Mouse (Mus musculus) frontal cortex, postnatal 10 days (tissue): ENCODE measurements around the gene Ampd1.

Source experiments
- DNase-seq, 2 experiments: peaks; one replicate each; pipeline ENCODE4 v3.0.0; 2022; ENCODE audit warnings: low spot score in 2 of 2, mixed read lengths in 1 of 2

Ampd1 gene

DNA sequence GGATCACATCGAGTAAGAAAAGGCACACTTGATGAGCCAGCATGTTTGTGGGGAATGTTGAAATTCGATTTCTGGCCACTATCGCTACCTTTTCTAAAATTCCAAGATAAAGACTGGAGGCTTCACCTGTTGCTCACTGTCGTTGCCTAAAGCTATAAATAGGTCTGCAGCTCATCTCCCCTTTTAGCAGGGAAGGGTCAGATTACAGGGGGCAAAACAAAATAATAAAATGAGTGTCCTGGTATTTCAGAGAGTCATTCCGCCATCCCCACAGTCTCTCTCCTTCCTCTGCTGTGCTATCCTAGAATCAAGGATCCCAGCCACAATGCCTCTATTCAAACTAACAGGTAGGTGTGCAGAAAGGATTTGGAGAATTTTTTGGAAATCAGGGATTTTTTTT, at the start of gene Ampd1:
Ampd1 (plus strand) TSS at position 244 of the 400 bp plus-strand sequence.
- no peak for DNase-seq

DNA sequence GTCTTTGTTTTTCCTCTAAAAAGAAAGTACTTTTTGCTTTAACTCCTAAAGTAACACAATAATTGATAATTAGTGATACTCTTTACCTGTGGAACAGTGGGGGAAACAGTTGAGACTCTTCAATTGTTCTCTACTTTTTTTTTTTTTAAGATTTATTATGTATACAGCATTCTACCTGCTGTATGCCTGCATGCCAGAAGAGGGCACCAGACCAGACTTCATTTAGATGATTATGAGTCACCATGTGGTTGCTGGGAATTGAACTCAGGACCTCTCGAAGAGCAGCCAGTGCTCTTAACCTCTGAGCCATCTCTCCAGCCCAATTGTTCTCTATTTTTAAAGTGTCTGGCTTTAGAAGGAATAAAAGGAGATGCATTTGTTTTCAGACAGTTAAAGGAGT, 47.6 kb upstream of the Ampd1 start:
- no peak for DNase-seq

DNA sequence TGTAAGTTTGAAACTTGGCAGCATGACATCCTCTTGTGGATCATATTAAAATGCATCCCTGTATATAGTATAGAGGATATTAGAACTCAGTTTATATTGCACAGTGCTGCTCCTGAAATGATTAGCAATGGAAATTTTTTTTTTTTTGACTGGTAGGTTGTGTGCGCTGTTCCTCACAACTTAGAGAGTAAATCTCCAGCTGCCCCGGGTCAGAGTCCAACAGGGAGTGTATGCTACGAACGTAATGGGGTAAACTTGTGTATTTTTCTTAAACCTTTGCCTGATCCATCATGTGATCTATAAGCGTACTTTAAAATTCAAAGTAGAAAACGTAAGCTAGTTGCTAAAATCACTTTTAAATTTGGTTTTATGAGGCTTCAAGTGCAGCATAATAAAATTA, 33.5 kb upstream of the Ampd1 start:
- no peak for DNase-seq

DNA sequence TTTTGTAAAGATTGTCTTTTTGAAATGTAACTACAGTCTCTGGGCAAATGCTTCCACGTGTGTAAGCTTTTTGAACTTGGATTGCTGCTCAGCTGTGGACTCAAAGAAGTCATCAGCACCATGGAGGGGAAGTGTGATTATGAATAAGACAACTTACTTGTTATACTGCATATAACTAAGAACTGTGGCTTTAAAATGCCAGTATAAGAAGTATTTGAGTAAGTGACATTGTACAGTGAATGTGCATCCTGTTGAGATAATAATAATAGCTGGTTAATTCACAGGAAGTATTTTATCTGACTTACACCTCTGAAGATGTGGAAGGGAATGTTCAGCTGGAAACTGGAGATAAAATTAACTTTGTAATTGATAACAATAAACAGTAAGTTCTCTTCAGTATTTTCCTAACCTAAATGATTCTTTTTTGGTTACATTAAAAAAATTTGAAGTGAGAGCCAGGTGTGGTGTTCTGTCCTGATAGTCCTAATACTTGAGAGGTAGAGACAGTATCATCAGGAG, 32.9 kb upstream of the Ampd1 start:
- no peak for DNase-seq

DNA sequence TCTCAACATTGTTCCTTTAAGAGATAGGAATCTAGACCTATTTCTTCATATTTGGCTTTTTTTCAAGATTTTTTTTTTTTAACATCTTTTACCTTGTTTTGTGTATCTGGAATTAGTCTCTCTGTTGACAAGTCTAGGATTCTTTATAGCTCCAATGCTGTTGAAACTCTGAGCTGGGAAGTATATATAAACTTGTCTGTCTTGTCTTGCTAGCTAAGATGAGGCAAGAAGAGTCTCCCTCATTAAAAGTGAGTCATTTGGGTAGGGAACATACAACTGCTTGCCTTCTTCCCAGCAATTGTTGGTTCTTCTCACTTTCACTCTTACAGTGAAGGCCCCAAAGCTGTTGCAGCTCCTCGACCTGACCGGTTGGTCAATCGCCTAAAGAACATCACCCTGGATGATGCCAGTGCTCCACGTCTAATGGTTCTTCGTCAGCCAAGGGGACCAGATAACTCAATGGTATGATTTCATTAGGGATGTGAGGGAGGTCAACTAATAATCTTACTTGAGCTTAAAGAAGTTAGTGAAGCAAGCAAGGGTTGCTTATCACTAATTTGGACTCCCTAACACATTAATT, 17.7 kb upstream of the Ampd1 start:
- no peak for DNase-seq

DNA sequence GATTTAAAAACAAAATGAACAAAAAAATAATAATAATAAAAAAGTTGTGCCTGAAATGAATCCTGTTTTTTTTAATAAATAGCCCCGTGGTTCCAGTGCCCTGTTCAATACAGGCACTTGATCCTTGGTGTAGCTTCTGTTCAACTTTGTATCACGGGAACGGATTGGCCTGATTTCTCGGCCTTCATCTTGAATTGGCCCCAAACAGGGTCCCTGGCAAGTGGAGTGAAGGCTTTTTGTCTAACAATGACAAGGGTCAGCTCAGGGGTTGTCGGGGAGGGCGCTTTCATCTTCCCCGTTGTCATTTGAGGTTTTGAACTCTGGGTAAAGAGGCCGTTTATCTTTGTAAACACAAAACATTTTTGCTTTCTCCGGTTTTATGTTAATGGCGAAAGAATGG, 16.1 kb upstream of the Ampd1 start:
- peak in 1 of 2 experiments; percentile 18 for DNase-seq

DNA sequence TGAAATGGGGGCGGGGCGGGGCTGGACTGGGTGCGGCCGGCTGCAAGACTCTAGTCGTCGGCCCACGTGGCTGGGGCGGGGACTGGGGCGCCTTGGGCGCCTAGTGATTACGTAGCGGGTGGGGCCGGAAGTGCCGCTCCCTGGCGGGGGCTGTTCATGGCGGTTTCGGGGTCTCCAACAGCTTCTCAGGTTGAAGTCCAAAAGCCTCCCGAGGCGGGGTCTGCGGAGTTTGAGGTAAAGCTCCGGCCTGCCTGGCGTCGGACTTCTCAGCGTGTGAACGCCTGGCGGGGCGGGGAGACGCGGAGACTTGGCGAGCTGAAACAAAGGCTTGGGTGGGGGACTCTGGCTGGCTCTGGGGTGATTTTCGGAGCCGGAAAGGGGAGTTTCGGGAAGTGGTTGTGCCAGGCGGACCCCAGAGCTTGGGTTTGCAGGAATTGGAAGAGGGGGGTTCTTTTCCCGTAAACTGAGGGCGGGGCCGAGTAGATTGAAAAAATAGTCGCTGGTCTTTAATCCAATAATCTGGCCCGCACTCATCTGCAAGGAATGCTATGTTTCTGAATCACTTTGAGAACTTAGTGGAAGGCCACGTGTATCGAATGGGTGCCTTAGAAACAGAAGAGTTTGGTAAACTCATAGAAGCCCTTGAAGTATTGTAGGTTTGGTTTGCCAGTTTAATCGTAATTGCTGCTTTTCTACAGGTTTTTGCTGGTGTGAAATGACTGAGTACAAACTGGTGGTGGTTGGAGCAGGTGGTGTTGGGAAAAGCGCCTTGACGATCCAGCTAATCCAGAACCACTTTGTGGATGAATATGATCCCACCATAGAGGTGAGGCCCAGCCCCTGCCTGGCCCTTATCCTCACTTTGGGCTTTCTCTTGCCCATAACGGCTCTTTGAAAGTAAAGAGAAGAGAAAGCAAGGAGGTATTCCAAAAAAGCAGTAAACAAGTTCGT, 15.3 kb upstream of the Ampd1 start, which contains the start of gene Nras:
Nras (plus strand) TSS at position 79 of the 951 bp plus-strand sequence.
- peak; percentile 89 to 94 for DNase-seq

DNA sequence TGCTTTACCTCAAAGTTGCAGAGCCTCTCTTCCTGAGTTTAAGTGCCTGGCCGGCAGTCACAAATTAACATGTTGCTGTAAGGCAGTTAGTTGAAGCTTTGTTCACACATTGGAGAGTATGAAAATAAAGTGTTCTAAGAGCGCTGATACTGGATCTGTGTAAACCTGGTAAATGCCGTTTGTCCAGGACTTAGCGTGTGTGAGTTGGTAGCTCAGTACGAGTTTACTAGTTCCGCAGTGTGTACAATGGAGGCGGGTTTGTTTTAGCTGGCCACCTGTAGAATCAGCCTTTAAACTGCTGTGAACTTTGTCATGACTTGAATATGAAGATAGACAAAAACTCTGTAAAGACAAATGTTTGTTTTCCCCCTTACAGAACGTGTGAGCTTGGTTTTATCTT, 6.9 kb upstream of the Ampd1 start:
- no peak for DNase-seq

DNA sequence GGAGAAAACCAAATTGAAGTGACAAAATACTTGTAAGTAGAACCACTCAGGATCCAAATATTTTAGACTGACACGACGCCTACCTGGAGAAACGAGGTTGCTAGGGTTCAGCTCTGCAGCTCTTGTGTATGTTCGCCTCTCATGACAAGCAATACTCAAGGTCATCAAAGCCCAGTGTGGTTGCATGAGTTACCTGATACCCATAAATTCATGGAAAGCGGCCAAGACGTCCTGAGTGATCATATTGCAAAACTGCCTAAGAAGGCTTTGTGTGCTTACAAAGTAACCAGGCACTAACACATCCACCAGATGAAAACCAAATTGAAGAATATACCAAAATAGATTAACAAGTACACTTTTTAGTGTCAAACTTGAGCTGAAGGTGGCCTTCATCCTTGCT, 4.8 kb upstream of the Ampd1 start:
- no peak for DNase-seq

DNA sequence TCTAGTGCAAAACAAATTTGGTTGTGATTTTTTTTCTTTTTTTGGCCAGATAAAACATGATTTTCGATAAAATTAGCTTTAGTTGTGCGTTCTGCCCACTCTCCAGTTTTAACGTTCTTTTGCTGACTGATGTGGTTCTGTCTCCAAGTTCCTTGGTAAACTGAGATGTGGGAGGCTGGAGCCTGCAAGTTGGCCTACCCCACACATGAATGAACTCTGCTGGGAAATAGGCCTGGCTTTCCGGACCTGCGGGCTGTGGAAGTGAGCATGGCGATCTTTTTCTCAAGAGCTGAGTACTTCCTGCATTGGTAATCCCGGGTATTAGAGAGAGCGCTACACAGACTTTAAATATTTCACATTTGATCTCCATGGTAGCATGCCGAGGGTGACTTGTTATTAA, 2.1 kb downstream of the Ampd1 start:
- DNase-seq: no peak

DNA sequence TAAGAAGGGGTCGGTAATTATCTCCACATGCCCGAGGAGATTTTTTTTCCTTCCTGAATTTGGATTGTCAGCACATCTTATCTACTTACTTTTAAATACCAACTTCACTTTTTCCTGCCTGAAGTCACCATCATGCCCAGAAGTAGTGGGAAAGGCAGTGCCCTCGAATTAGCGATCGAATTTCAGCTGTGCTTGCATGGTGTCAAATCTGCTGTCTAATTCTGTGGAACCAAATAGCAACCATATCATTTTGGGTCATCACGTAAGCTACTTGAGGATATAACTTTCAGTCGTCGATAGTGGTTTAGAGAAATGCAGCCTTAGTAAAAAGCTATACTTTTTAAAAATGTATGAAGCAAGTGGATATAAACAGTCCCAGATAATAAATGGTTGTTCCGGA, 2.7 kb downstream of the Ampd1 start:
- no peak for DNase-seq

DNA sequence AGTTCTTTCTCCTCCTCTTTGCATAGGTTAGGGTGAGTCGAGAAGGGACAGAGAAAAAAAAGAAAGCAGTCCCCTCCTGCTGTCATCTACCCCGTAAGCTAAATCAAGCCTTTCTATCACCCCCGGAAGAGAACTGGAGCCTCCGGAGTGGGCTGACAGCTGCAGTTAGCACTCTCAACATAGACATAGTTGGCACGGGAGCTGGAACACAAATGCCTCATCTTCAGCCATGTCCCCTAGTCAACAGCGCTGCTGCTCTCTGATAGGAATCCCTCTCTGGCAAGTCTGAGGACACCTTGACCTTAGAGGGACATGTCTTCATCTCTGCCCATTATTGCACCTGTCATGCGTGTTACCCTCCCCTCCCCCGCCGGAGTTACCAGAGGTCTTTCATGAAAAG, 5.5 kb downstream of the Ampd1 start:
- peak in 1 of 2 experiments; percentile 27 for DNase-seq

DNA sequence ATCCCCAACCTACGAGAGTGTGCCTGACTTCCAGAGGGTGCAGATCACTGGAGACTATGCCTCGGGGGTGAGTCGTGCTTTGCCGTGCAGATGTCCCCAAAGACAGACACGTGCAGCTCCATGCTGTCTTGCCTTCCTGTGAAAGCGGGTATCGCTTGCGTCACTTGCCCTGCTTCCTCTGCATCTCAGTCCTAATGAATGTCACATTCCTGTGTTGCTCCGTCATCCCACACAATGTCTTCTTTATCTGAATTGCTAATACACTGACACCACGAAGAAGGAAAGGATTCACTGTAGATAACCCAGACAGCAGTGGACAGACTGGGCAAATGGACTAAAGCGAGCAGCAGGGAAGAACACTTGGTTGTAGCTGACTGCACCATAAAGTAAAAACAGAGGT, 7.2 kb downstream of the Ampd1 start:
- no peak for DNase-seq

DNA sequence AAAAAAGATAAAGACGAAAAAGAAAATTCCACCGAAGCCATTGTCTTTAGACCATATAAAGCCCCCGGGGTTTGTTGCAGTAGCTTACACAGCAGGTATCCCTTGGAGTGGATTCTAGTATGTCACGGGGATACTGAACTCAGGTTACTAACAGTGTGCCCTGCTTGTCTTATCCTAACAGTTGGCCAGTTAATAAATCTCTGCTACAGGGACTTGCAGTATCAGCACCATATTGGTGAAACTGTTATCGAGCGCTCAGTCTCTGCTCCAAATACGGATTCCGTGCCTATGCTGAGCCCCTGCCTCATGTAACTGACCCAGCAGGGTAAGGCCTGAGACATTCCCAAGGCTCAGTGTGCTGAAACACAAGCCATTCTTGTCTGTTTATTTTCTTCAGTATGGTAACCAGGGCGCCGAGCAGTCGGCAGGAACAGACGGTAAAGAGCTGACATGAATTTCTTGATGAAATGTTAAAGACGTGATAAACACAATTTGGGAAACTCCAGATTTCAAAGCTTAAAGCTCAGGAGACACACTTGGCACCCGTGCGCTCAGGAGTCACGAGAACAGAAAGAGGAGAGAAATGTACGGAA, 8.1 kb downstream of the Ampd1 start:
- DNase-seq: no peak

DNA sequence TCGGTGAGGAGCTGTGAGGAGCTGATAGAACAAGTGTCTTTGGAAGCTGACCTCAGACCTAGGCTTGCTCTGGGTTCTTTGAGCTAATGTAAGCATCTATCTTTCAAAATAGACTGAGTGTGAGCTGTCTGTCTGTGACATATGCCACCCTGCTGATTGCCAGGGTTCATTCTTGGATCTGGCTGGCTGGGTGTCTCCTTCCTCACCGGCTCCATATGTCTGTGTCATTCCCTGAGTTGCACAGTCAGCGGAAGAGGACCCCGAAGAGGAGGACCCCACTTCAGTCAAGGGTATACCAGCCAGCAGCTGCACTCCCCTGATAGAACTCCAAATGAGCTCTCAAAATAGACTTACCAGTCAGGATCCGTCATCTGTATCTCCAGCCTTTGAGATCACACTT, 8.9 kb downstream of the Ampd1 start:
- no peak for DNase-seq

DNA sequence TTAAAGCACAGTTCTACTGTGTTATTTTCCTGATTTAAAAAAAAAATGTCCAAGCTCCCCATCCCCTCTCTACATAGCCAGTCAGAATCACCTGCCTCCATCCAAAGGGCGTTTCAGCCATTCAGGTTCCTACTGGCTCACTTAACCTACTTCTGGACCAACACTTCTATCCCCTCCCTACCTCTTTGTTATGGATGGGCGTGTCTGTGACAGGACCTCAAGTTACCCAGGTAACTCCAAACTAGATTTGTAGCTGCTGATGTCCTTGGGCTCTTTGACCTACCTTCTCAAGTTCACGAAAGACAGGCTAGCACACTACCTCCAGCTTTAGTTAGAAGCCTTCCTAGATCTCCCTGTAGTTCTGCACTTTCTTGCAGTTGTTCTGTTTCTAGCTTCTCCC, 12.2 kb downstream of the Ampd1 start:
- DNase-seq: no peak

DNA sequence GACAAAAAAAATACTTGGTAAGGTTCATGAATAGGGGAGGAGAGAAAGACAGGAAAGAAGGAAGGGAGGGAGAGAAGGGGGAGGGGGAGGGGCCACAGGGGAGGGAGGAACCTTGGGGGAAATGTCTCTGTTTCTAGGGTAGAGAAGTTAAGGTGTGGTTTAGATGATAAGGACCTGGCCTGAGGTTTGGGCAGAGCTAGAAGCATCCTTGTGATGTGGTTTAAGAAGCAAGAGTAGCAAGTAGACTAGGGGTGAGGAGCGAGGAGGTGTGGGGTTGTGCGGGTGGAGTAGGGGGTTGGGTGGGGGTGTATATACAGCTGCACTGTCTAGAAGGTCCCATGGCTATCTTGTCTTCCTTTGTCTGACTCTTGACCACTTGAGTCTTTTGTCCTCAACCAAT, 17.9 kb downstream of the Ampd1 start:
- DNase-seq: no peak

DNA sequence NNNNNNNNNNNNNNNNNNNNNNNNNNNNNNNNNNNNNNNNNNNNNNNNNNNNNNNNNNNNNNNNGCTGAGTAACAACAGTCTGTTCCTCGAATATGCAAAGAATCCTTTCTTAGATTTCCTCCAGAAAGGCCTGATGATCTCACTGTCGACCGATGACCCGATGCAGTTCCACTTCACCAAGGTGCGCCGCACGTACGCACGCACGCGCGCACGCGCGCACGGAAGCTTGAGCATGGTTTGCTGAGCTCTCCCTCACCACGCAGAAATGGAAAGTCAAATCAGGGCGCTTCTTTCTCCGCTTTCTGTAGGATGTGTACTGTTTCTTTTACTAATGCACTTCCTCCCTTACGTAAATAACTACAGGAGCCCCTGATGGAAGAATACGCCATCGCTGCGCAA, 24.8 kb downstream of the Ampd1 start:
- no peak for DNase-seq

DNA sequence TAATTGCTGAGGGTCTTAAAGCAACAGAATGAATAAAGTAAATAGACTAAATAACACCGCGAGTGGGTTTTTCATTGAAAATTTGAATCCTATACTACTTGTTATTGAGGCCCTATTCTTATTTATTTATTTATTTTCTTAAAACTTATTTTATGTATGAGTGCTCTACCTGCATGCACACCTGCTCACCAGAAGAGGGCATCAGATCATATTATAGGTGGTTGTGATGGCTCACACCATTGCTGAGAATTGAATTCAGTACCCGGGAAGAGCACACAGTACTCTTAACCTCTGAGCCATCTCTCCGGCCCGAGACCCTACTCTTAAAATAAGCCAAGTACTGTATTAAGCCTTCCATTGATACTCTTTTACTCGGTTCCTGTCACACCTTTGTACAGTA, 25.9 kb downstream of the Ampd1 start:
- no peak for DNase-seq

DNA sequence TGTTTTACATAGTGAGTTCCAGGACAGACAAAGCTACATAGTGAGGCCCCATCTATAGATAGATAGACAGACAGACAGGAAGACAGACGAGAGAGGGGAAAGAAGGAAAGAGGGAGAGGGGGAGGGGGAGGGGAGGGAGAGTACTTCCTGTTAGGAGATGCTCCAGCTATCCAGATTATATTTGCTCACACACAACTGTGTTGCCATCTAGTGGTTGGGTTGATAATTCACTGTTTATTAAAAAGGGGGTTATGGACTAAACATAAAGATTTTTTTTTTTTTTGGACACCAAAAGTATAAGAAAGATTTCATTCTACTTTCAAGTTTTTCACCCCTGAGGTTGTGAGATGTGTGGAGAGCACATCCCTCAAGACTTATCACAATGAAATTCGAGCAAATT, 26.9 kb downstream of the Ampd1 start:
- DNase-seq: no peak

DNA sequence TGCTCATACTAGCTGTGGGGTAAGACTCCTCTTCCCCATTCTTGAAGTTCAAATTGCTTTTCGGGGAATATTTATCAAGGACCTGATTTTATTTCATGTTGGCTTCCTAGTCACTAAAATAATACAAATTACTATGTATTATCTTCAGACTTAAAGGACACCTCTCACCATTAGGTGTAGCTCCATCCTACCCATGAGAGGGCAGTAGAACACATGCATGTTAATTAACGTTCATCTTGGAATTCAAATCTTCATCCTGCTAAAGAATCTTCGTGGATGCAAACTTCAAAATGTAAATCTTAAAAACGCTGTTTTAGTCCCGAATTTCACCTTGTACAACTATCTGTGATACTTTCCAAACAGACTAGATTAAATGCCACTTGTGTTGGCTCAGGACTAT, 27.4 kb downstream of the Ampd1 start:
- no peak for DNase-seq

DNA sequence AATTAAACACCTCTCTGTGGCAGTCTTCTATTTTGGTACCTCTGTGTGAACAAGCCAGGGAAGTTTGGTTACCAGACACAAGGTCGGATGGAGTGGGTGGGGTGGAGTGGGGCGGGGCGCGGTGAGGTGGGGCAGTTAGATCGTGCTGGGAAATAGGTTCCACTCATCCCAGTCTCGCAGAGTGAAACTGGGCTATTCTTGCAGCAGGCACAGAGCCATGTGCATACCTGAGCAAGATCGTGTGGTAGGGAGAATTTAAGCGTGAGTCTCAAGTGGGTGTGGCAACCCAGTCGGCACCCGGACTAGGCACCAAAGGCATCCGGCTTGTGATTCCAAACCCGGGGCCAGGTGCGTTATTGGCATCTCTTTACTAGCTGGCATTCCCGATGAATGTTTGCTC, 28.1 kb downstream of the Ampd1 start:
- DNase-seq: no peak
